Mouse (Mus musculus): ENCODE results near the gene Pkdrej. TPM values are rescaled to one million over a fixed set of nuclear protein-coding genes. Genes with fewer than 3 reads are reported as not detected.

The Pkdrej gene
- polyA plus RNA-seq, 1 experiment from 2014 or later: 0.15 TPM

Other genes with a start within 250 kb of the Pkdrej start
- 56.5 and 57.6 TPM in 2 replicates for gene Wnt7b, start 239.3 kb downstream of the Pkdrej start, polyA plus RNA-seq (2015; fragmentation: Nextera tagmentation; extraction: Ambion mirVana)
- gene Ppara, start 86.8 kb downstream of the Pkdrej start, polyA plus RNA-seq (2015; fragmentation: Nextera tagmentation; extraction: Ambion mirVana): 4.3 and 4.9 TPM in 2 replicates
- 35.7 and 36.3 TPM in 2 replicates for gene Cdpf1, start 10.0 kb downstream of the Pkdrej start, polyA plus RNA-seq (2015; fragmentation: Nextera tagmentation; extraction: Ambion mirVana)
- 4.8 and 6.0 TPM in 2 replicates for gene Ttc38, start 10.6 kb upstream of the Pkdrej start, polyA plus RNA-seq (2015; fragmentation: Nextera tagmentation; extraction: Ambion mirVana)
- 31.6 and 33.0 TPM in 2 replicates for gene Gtse1, start 38.0 kb upstream of the Pkdrej start, polyA plus RNA-seq (2015; fragmentation: Nextera tagmentation; extraction: Ambion mirVana)
- gene Trmu, start 57.6 kb upstream of the Pkdrej start, polyA plus RNA-seq (2015; fragmentation: Nextera tagmentation; extraction: Ambion mirVana): 35.4 and 40.5 TPM in 2 replicates
- gene Celsr1, start 212.0 kb upstream of the Pkdrej start, polyA plus RNA-seq (2015; fragmentation: Nextera tagmentation; extraction: Ambion mirVana): 4.3 and 4.8 TPM in 2 replicates
- gene Gramd4, start 236.0 kb upstream of the Pkdrej start, polyA plus RNA-seq (2015; fragmentation: Nextera tagmentation; extraction: Ambion mirVana): 12.9 and 14.6 TPM in 2 replicates

Measured in lung, embryonic 15.5 days (tissue).